Mouse (Mus musculus) lung, adult 2 months (tissue): Measurements from ENCODE around the gene Suox.

ENCODE experiments used
- CTCF ChIP-seq: fragments of 200-500 bp; IDR thresholded peaks from 2 replicates; pipeline ENCODE4 v1.5.1; 2011; ENCODE audit warnings: mild to moderate bottlenecking, low read length, control low read depth; ENCODE audit not compliant: insufficient read depth
- POLR2A ChIP-seq: fragments of 200-500 bp; IDR thresholded peaks from 2 replicates; pipeline ENCODE4 v1.6.1; 2011; ENCODE audit warnings: low read depth, mild to moderate bottlenecking, control low read depth, low read length, borderline replicate concordance; ENCODE audit errors: extremely low read depth

GRCm38 (mm10) chr10:128635697-128636096, 38.2 kb downstream of the Suox start:
- TF ChIP-seq CTCF = no peak
- no peak for TF ChIP-seq POLR2A
